Mouse (Mus musculus) stomach, postnatal 0 days (tissue): ENCODE results near the gene Aqp12. TPM values are rescaled to one million over a fixed set of nuclear protein-coding genes. Genes with fewer than 3 reads are reported as not detected.
"Not testable (repeated sequence)": the region's sequence is repeated elsewhere in the genome, so short reads cannot be mapped to it uniquely, and the experiment has no call there.

Source experiments
- ATAC-seq: fragments of 200-750 bp; cut with Nextera tagmentation; 2 replicates; pipeline ENCODE4 v1.8.0; 2017; ENCODE audit not compliant: low FRiP score, low TSS enrichment
- DNase-seq: peaks from one replicate; pipeline ENCODE4 v3.0.0-alpha.2; 2016; ENCODE audit warnings: low spot score
- H3K27ac ChIP-seq: fragments of 300-500 bp; sonication (generic); replicated peaks from 2 replicates; pipeline ENCODE4 v1.5.1; 2014; ENCODE audit warnings: mild to moderate bottlenecking, control low read depth
- H3K27me3 ChIP-seq: fragments of 300-500 bp; sonication (generic); 2 replicates; pipeline ENCODE4 v1.6.1; 2014; ENCODE audit warnings: low read length; ENCODE audit not compliant: control insufficient read depth, insufficient read depth
- H3K36me3 ChIP-seq: fragments of 300-500 bp; sonication (generic); 2 replicates; pipeline ENCODE4 v1.6.1; 2014; ENCODE audit warnings: low read length, mixed read lengths; ENCODE audit not compliant: control insufficient read depth, insufficient read depth
- H3K4me1 ChIP-seq: fragments of 300-500 bp; sonication (generic); replicated peaks from 2 replicates; pipeline ENCODE4 v1.6.1; 2014; ENCODE audit warnings: antibody characterized with exemption; ENCODE audit not compliant: control insufficient read depth, insufficient read depth
- H3K4me2 ChIP-seq: fragments of 300-500 bp; sonication (generic); replicated peaks from 2 replicates; pipeline ENCODE4 v1.6.1; 2014; ENCODE audit warnings: low read depth, mild to moderate bottlenecking, control low read depth, moderate library complexity
- H3K4me3 ChIP-seq: fragments of 300-500 bp; sonication (generic); 2 replicates; pipeline ENCODE4 v1.5.1; 2014; ENCODE audit warnings: low read depth, low read length, control low read depth
- H3K9ac ChIP-seq: fragments of 300-500 bp; sonication (generic); 2 replicates; pipeline ENCODE4 v1.6.1; 2014; ENCODE audit warnings: mild to moderate bottlenecking, low read length, control low read depth, mixed read lengths
- H3K9me3 ChIP-seq: fragments of 300-500 bp; sonication (generic); 2 replicates; pipeline ENCODE4 v1.6.1; 2016; ENCODE audit warnings: low read length; ENCODE audit not compliant: control insufficient read depth
- CTCF ChIP-seq: IDR thresholded peaks from 2 replicates; pipeline ENCODE4 v1.5.1; 2016; ENCODE audit warnings: antibody characterized with exemption, low read depth, mild to moderate bottlenecking, moderate library complexity
- EP300 ChIP-seq: optimal IDR thresholded peaks from 2 replicates; pipeline ENCODE3; 2016; ENCODE audit warnings: antibody characterized with exemption
- WGBS: fragments of 180-500 bp; shearing (Covaris S2); extraction: QIAGEN DNeasy Blood & Tissue Kit; methylation state at CpG from one replicate; pipeline ENCODE4 v1.1.7; 2014; 5-methylcytosine and 5-hydroxymethylcytosine counted together
- polyA plus RNA-seq: library from polyadenylated mRNA; unstranded; fragments of >200 nt; fragmentation: Nextera tagmentation; extraction: Ambion mirVana; gene quantifications from 2 replicates; pipeline ENCODE4 v1.2.1, GENCODE M21; 2015

The Aqp12 gene
- 0.12 TPM in 1 of 2 replicates, not detected in the other for polyA plus RNA-seq

- H3K4me3 ChIP-seq: no peak within 1 kb of the TSS
- WGBS: 64% methylated on average over 7 of the region's 7 CpGs
- no peaks in the 10 kb centered on the region for H3K9me3 ChIP-seq
- H3K27ac ChIP-seq: no peak within 1 kb of the TSS
- H3K27me3 ChIP-seq: no peaks in the 10 kb centered on the region
- H3K9ac ChIP-seq: no peak within 1 kb of the TSS
- ATAC-seq: no peak
- DNase-seq: peak; percentile 23
- no peak within 1 kb of the TSS for H3K4me2 ChIP-seq
- no peaks in the 10 kb centered on the region for H3K36me3 ChIP-seq
- TF ChIP-seq CTCF (no peak), EP300 (no peak)
- H3K4me1 ChIP-seq: no peaks in the 10 kb centered on the region
Measured at GRCm38 (mm10) chr1:93006061-93006460, at the start of gene Aqp12. Gene Aqp12, plus strand, starts transcription at chr1:93006334.

GRCm38 (mm10) chr1:92956571-92957335, 49.4 kb upstream of the Aqp12 start:
- DNase-seq, H3K9ac ChIP-seq, H3K27me3 ChIP-seq, H3K4me1 ChIP-seq, H3K4me3 ChIP-seq, H3K36me3 ChIP-seq, H3K27ac ChIP-seq, H3K9me3 ChIP-seq, ATAC-seq: not testable (repeated sequence)
- TF ChIP-seq CTCF: peak; percentile 73
- peak overlapping the region; percentile 29 for H3K4me2 ChIP-seq
- 3% methylated on average over 11 of the region's 11 CpGs for WGBS

GRCm38 (mm10) chr1:92958999-92959398, 47.1 kb upstream of the Aqp12 start:
- no peak overlapping the region for H3K9ac ChIP-seq
- 74% methylated on average over 1 of the region's 1 CpGs for WGBS
- H3K4me3 ChIP-seq: no peak overlapping the region
- no peak for TF ChIP-seq CTCF
- no peak for TF ChIP-seq EP300
- no peak for DNase-seq
- no peaks in the 10 kb centered on the region for H3K27me3 ChIP-seq
- no peaks in the 10 kb centered on the region for H3K9me3 ChIP-seq
- no peak overlapping the region for H3K27ac ChIP-seq
- ATAC-seq: no peak
- no peaks in the 10 kb centered on the region for H3K4me1 ChIP-seq
- H3K4me2 ChIP-seq: no peak overlapping the region
- no peaks in the 10 kb centered on the region for H3K36me3 ChIP-seq

- not testable (repeated sequence) for H3K4me1 ChIP-seq, DNase-seq, H3K9ac ChIP-seq, ATAC-seq, H3K4me2 ChIP-seq, H3K36me3 ChIP-seq, H3K27ac ChIP-seq, H3K4me3 ChIP-seq, H3K27me3 ChIP-seq, H3K9me3 ChIP-seq
- WGBS: 76% methylated on average over 6 of the region's 6 CpGs
Measured at GRCm38 (mm10) chr1:92970791-92971190, 35.3 kb upstream of the Aqp12 start.

- Histone ChIP-seq H3K4me2 (no peak overlapping the region), H3K9ac (no peak overlapping the region), H3K9me3 (no peaks in the 10 kb centered on the region), H3K4me1 (no peaks in the 10 kb centered on the region), H3K36me3 (no peaks in the 10 kb centered on the region), H3K4me3 (no peak overlapping the region), H3K27me3 (no peaks in the 10 kb centered on the region), H3K27ac (no peak overlapping the region)
- ATAC-seq (no peak), DNase-seq (no peak)
- 84% methylated on average over 7 of the region's 7 CpGs for WGBS
- no peak for TF ChIP-seq EP300
Measured at GRCm38 (mm10) chr1:92971879-92972795, 34.0 kb upstream of the Aqp12 start.

- Histone ChIP-seq H3K9me3 (no peaks in the 10 kb centered on the region), H3K4me1 (no peaks in the 10 kb centered on the region), H3K36me3 (no peaks in the 10 kb centered on the region), H3K4me3 (no peak overlapping the region), H3K4me2 (no peak overlapping the region), H3K27me3 (no peaks in the 10 kb centered on the region), H3K9ac (no peak overlapping the region), H3K27ac (no peak overlapping the region)
- ATAC-seq (peak; percentile 65; the same call in 1 of the 2 replicates), DNase-seq (peak; percentile 69)
- 45% methylated on average over 1 of the region's 1 CpGs for WGBS
- TF ChIP-seq CTCF: no peak
- TF ChIP-seq EP300: no peak
Measured at GRCm38 (mm10) chr1:92972854-92973253, 33.3 kb upstream of the Aqp12 start.
